Mouse (Mus musculus): ENCODE measurements around the gene Pptc7.

DNA sequence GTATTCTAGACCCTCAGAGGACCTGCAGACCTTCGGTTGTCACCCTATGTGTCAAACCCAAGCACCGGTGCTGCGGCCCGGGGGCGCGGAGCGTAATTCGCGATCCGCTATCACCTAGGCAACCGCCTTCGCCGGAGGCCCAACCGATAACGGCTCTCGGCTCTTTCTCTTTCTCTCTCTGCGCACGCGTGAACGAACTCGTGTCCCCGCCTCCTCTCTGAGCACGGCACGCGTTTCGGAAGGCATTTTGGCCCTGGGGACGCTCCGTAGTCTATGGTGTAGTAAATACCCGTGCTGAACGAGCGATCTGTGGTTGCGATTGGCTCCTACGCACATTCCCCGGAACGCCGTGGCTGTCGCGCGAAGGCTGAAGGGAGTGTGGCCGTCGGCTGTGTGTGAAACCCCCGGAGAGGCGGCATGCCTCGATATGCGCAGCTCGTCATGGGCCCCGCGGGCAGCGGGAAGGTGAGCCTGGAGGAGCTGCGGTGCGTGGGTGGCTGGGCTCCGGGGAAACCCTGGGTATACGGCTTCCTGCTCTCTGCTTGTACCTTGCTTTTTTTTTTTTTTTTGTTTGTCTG lies 88.1 kb downstream of the Pptc7 start, which contains the start of gene Fam216a:
- TF ChIP-seq POLR2A (IDR thresholded peaks at IDR 0.05; ENCODE audit: control insufficient read depth, low read depth, low read length) (peak; percentile 68; the same call in 1 of the 2 replicates), CTCF (IDR thresholded peaks at IDR 0.05; ENCODE audit: control insufficient read depth, insufficient read depth, insufficient replicate concordance, low read depth, low read length) (no peak)
